Mouse (Mus musculus) limb, embryonic 15.5 days (tissue): ENCODE data around the gene Rab3il1. TPM values are rescaled to one million over a fixed set of nuclear protein-coding genes. Genes with fewer than 3 reads are reported as not detected.

ENCODE experiments used
- ATAC-seq: fragments of 200-750 bp; cut with Nextera tagmentation; 2 replicates; pipeline ENCODE4 v1.8.0; 2017; ENCODE audit warnings: low read depth, moderate TSS enrichment; ENCODE audit not compliant: insufficient number of reproducible peaks, low FRiP score, low TSS enrichment
- H3K27ac ChIP-seq: fragments of 300-500 bp; sonication (generic); 2 replicates; pipeline ENCODE4 v1.5.1; 2015; ENCODE audit warnings: moderate library complexity, mild to moderate bottlenecking, inconsistent platforms
- H3K27me3 ChIP-seq: fragments of 300-500 bp; sonication (generic); 2 replicates; pipeline ENCODE4 v1.6.1; 2015; ENCODE audit warnings: inconsistent platforms
- H3K36me3 ChIP-seq: fragments of 300-500 bp; sonication (generic); 2 replicates; pipeline ENCODE4 v1.6.1; 2015; ENCODE audit warnings: inconsistent platforms
- H3K4me1 ChIP-seq: fragments of 300-500 bp; sonication (generic); 2 replicates; pipeline ENCODE4 v1.6.1; 2015; ENCODE audit warnings: inconsistent platforms
- H3K4me2 ChIP-seq: fragments of 300-500 bp; sonication (generic); 2 replicates; pipeline ENCODE4 v1.6.1; 2015; ENCODE audit warnings: mild to moderate bottlenecking, inconsistent platforms
- H3K4me3 ChIP-seq: fragments of 300-500 bp; sonication (generic); 2 replicates; pipeline ENCODE4 v1.5.1; 2015; ENCODE audit warnings: mild to moderate bottlenecking, inconsistent platforms
- H3K9ac ChIP-seq: fragments of 300-500 bp; sonication (generic); 2 replicates; pipeline ENCODE4 v1.6.1; 2015; ENCODE audit warnings: inconsistent platforms
- H3K9me3 ChIP-seq: fragments of 300-500 bp; sonication (generic); 2 replicates; pipeline ENCODE4 v1.6.1; 2016; ENCODE audit warnings: inconsistent platforms
- WGBS: fragments of 180-500 bp; shearing (Covaris S2); methylation state at CpG from one replicate; pipeline ENCODE4 v1.1.7; 2015; 5-methylcytosine and 5-hydroxymethylcytosine counted together
- polyA plus RNA-seq: library from polyadenylated mRNA; unstranded; fragments of >200 nt; fragmentation: Nextera tagmentation; extraction: Ambion mirVana; gene quantifications from 2 replicates; pipeline ENCODE4 v1.2.1, GENCODE M21; 2015

Rab3il1 gene
- polyA plus RNA-seq, 1 experiment from 2014 or later: 45.1 TPM

DNA sequence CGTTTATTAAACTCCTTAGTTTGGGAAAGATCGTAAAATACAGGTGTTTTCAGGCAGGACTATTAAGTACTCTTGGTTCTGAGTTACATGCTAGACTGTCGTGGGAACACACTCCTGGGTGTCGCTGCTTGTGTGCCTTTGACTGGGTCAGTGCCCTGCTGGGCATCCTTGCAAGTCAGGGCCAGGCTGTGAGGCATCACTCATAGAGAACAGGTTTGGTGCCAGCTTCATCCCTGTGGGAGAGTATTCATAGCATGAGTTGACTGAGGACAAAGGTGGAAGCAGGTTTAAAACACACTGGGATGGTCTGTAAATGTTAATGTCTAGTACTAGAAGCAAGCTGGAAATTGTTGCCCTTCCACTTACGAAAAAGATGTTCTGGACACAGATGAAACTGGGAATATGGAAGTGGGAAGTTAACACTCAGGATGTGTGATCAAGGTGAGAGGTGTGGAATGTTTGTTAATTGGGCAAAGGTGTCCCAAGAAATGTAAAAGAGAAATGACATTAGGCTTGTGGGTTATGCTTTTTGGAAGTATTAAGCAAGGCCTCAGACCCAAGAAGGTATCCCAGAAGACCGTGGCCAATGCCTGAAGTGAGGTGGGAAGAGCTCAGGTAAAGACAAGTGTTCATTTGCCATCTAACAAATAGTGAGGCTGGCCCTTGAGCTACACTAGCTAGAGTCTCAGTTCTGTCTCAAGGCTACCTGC is 16.1 kb upstream of the Rab3il1 start:
- no peak overlapping the region for H3K4me2 ChIP-seq
- H3K27me3 ChIP-seq: no peaks in the 10 kb centered on the region
- peaks cover 24% of the 10 kb centered on the region for H3K36me3 ChIP-seq
- no peak overlapping the region for H3K27ac ChIP-seq
- H3K4me3 ChIP-seq: no peak overlapping the region
- peaks cover 26% of the 10 kb centered on the region for H3K4me1 ChIP-seq
- no peak overlapping the region for H3K9ac ChIP-seq
- WGBS: 82% methylated on average over 6 of the region's 6 CpGs
- ATAC-seq: no peak
- H3K9me3 ChIP-seq: no peaks in the 10 kb centered on the region

DNA sequence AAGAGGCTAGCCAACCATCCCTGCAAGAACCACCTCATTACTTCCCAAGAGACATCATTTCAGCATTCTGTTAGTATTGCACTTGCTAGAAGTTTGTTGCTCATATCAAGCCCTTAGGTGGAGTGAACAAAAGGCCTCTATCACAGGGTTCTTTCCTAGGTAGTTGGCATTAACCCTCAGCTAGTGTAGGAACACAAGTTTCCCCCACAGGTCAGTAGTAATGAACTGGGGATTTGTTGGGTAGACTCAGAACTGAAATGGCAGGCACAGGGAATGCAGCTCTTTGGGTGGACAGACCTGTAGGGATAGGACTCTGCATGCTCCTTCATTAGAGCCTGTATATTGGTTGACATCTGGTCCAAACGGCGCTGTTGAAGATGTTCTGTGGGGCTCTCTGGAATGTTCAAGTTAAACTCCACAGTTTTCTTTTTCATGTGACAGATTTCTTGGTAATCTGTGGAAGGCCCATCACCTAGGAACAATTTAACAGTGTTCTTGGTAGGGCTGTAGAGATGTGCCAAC is 15.5 kb upstream of the Rab3il1 start:
- WGBS: 82% methylated on average over 2 of the region's 2 CpGs
- no peak overlapping the region for H3K4me3 ChIP-seq
- H3K36me3 ChIP-seq: peaks cover 24% of the 10 kb centered on the region
- no peak for ATAC-seq
- no peak overlapping the region for H3K9ac ChIP-seq
- H3K4me1 ChIP-seq: peaks cover 26% of the 10 kb centered on the region
- no peaks in the 10 kb centered on the region for H3K9me3 ChIP-seq
- no peak overlapping the region for H3K4me2 ChIP-seq
- H3K27ac ChIP-seq: no peak overlapping the region
- no peaks in the 10 kb centered on the region for H3K27me3 ChIP-seq

DNA sequence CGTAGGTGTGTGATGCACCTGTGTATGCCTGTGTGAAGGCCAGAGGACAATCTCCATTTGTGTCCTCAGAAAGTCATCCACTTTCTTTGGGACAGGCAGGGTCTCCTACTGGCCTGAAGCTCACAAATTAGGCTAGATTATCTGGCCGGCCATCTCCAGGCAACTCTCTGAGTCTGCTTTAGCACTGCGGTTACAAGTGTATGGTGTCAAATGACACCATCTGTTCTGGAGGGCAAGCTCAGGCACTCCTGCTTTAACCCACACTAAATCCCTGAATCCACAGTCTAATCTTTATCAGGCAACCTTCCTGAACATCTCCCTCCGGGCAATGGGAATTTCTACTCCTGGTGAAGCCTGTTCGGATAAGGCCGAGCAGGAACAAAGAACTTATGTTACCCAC is 14.3 kb upstream of the Rab3il1 start:
- peaks cover 24% of the 10 kb centered on the region for H3K36me3 ChIP-seq
- peaks cover 18% of the 10 kb centered on the region for H3K4me1 ChIP-seq
- no peak overlapping the region for H3K4me3 ChIP-seq
- no peak overlapping the region for H3K9ac ChIP-seq
- H3K9me3 ChIP-seq: no peaks in the 10 kb centered on the region
- peak overlapping the region; percentile 34 for H3K27ac ChIP-seq
- no peaks in the 10 kb centered on the region for H3K27me3 ChIP-seq
- ATAC-seq: no peak
- WGBS: 23% methylated on average over 6 of the region's 6 CpGs
- no peak overlapping the region for H3K4me2 ChIP-seq

DNA sequence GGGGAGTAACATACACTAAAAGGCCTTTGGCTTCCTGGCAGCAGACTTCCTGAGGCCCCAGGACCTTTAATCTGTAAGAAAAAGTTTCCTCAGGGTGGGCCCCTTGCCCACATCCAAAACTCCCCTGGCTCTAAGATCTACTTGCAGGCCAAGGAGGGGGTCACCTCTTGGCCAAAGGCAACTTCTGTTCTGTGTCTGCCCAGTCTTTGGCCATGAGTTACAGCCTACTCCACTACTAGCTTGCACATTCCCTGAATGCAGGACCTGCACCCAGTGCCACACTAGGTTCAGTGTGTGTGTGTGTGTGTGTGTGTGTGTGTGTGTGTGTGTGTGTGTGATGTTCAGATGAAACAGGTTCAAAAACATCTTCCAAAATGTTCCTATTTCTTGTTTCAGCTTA is 13.9 kb upstream of the Rab3il1 start:
- H3K4me3 ChIP-seq: no peak overlapping the region
- ATAC-seq: no peak
- H3K4me2 ChIP-seq: no peak overlapping the region
- peak overlapping the region; percentile 34 for H3K27ac ChIP-seq
- peaks cover 24% of the 10 kb centered on the region for H3K36me3 ChIP-seq
- peaks cover 20% of the 10 kb centered on the region for H3K4me1 ChIP-seq
- no peak overlapping the region for H3K9ac ChIP-seq
- no peaks in the 10 kb centered on the region for H3K27me3 ChIP-seq
- H3K9me3 ChIP-seq: no peaks in the 10 kb centered on the region

DNA sequence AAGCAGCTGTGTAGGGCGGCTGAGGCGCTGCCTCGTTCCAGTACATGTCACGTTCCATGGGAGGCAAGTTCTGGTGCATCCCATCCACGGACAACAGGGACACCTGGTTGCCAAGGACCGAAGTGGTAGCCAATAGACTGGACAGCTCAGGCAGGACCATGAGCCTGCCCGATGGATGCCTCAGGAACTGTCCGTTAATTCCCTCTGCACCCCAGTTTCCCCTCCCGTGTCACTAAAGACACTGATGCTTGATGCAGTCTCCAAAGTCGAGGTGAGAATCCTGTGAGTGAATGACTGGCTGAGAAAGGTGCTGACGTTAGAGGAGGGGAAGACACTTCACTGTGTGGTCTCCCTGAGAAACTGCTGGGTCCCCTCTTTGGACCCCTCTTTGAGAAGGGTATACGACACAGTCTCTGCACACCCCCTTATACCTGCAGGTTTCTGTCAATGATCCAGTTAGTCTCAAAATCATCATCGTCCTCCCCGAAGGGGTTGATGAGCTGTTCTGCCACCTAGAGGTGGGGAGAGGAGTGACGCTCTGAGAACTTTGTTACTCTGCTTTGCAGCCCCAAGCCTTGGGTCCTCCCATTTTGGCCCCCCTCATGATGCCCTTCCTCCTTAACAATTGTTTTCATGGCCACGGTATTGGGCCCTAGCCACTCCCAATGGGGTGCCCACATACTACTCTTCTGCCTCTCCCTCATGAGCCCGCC is 12.1 kb upstream of the Rab3il1 start:
- ATAC-seq: no peak
- Histone ChIP-seq H3K4me1 (peaks cover 16% of the 10 kb centered on the region), H3K9ac (no peak overlapping the region), H3K4me3 (no peak overlapping the region), H3K4me2 (no peak overlapping the region), H3K36me3 (peaks cover 20% of the 10 kb centered on the region), H3K27ac (no peak overlapping the region), H3K27me3 (no peaks in the 10 kb centered on the region), H3K9me3 (no peaks in the 10 kb centered on the region)
- 65% methylated on average over 17 of the region's 17 CpGs for WGBS

DNA sequence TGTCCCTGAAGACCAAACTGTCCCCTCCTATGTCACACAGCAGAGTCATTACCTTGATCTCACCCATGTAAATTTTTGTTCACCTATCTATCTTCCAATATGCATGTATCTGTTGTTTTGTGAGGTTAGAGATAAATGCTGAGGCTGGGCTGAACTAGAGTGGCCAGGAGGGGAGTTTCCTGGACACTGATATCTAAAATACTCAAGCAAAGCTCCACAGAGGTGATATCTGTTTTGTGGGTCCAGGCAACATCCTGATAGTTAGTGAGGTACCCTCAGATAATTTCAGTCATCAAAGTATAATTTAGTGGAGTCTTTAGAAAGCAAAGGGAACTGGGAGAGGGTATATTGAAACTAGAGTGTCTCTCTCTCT is 11.6 kb upstream of the Rab3il1 start:
- Histone ChIP-seq H3K4me3 (no peak overlapping the region), H3K9me3 (no peaks in the 10 kb centered on the region), H3K36me3 (peaks cover 14% of the 10 kb centered on the region), H3K4me1 (peaks cover 16% of the 10 kb centered on the region), H3K4me2 (no peak overlapping the region), H3K27ac (no peak overlapping the region), H3K27me3 (no peaks in the 10 kb centered on the region), H3K9ac (no peak overlapping the region)
- no peak for ATAC-seq

DNA sequence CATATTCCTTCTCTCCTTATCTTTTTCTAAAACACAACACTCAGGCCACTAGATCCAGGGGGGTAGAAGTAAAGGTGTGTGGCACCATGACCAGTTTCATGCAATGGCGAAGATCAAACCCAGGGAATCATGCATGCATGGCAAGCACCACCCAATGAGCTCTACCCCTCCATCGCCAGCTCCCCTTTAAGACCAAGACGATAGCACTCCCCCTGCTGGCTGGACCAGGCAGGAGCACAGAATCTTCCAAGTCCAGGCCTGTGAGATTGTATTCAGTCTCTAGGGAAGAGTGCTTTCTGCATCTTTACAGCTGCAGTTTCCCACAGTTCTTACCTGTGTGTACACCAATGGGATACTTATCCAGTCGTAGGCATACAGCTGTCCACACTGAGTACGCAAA is 10.2 kb upstream of the Rab3il1 start:
- no peaks in the 10 kb centered on the region for H3K9me3 ChIP-seq
- no peak overlapping the region for H3K4me3 ChIP-seq
- H3K27me3 ChIP-seq: no peaks in the 10 kb centered on the region
- no peak overlapping the region for H3K27ac ChIP-seq
- H3K4me1 ChIP-seq: peaks cover 16% of the 10 kb centered on the region
- no peak for ATAC-seq
- no peak overlapping the region for H3K9ac ChIP-seq
- no peak overlapping the region for H3K4me2 ChIP-seq
- WGBS: 26% methylated on average over 5 of the region's 5 CpGs
- H3K36me3 ChIP-seq: peaks cover under 1% of the 10 kb centered on the region; the same call in 1 of the 2 replicates

DNA sequence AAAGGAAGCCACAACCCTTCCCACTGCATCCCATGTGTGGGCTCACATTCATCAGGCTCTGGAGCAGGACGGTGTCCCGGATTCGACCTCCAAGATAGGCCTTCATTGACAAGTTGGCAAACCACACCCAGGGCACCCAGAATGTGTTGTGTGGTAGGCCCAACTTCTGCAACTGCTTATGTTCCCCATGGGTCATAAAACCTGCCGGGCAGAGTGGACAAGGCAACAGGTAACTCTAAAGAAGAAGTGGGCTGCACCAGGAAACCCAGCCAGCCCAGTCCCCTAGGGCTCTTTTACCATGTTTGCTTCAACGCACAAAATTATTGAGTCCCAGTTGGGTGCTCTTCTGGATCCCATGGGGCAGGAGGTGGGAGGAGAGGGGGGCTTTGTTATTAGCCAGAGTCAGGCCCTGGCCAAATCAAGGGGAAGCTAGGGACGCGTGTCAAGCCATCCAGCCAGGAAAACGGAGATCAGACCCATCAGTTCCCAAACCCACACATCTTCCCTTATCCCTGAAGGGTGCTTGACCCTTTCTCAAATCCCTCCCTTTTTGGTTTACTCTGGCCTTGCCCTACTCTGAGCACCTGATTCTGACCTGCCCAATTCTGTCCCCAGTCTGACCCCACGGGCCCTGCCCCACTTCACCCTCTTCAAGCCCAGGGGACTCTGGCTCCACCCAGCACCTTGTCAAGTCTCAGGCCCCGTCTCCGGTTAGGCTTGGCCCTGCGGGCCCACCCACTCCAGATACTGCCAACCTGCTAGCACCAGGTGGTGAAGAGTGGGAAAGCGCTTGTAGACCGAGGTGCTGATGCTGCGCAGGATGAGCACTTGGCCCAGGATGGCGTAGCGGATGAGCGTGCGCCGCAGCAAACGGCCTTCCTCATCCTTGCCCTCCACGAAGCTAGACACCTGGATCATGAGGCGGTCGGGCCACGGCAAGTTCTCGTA is 9.2 kb upstream of the Rab3il1 start:
- no peak for ATAC-seq

DNA sequence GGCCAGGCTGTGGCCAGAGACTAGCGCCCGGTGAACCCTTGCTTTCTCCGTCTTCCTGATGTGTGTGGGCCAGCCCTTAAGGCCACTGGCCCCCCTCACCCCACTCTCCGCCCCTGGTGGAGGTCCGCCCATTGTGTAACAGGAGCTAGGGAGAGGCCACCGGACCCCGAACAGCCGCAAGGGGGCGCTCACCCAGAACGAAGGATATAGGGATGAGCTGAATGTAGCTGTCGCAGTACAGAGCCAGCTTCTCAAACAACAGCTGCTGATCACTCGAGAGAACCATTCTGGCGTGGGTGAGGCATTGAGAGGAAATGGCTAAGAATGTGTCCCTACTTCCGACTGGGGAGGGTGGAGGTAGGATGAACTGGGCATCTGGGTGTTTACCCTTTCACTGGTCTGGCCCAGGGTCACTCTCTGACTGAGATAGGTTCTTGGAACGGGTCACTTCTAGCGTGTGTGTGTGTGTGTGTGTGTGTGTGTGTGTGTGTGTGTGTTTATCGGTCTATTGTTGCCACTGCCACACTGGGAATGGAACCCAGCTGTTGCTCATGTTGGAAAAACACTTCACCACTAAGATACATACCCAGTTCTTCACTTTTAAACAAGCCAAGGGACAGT is 8.3 kb upstream of the Rab3il1 start:
- peak overlapping the region; percentile 44 for H3K4me2 ChIP-seq
- peak; percentile 75 for ATAC-seq
- no peaks in the 10 kb centered on the region for H3K36me3 ChIP-seq
- H3K9ac ChIP-seq: peak overlapping the region; percentile 15; the same call in 1 of the 2 replicates
- peaks cover 9% of the 10 kb centered on the region for H3K4me1 ChIP-seq
- peak overlapping the region; percentile 32 for H3K4me3 ChIP-seq
- no peaks in the 10 kb centered on the region for H3K27me3 ChIP-seq
- H3K9me3 ChIP-seq: no peaks in the 10 kb centered on the region
- WGBS: 9% methylated on average over 17 of the region's 17 CpGs
- H3K27ac ChIP-seq: no peak overlapping the region

More for the DNA sequence above, 9.2 kb upstream of the Rab3il1 start:
- peak overlapping the region; percentile 15; the same call in 1 of the 2 replicates for H3K9ac ChIP-seq
- peak overlapping the region; percentile 44 for H3K4me2 ChIP-seq
- H3K27ac ChIP-seq: no peak overlapping the region
- H3K36me3 ChIP-seq: no peaks in the 10 kb centered on the region
- 47% methylated on average over 26 of the region's 26 CpGs for WGBS
- H3K4me1 ChIP-seq: peaks cover 13% of the 10 kb centered on the region
- no peaks in the 10 kb centered on the region for H3K9me3 ChIP-seq
- no peaks in the 10 kb centered on the region for H3K27me3 ChIP-seq
- H3K4me3 ChIP-seq: peak overlapping the region; percentile 32

DNA sequence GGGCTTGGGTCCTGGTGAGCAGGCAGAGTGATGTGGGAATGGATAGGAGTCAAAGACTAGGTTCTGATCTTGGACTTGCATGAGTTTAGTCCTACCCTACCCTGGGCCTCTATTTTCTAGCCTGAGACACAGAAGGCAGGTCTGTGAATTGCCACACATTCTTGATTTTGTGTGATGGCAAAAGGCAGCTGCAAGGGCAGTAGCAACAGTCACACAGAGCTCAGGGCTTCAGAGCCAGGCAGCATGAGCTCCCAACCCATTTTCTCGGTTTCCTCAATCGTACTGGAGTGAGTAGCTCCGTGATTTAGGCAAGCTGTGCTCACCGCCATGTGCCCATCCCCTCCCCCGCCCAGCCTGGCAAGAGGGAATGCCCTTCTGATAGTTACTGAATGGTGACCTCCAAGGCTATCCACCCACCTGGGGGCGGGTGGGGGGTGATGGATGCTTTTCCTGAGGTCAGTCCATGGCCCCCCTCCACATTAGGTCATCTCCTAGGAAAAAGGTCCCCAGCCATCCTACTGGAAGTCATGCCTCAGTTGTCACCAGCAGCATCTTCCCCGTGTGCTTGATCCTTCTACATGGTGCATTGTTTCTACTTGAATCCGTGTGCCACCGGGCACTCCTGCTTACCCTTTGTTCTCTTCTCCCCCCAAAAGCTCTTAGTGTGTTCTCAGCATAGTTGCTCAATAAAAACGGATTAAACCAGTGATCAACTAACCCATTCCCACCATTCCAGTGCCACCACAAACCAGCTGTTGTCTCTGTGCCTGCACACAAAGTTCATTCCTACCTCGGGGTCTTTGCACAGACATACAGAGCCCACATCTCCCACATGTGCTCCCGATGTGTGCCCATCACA is 4.0 kb upstream of the Rab3il1 start:
- no peak overlapping the region for H3K4me3 ChIP-seq
- H3K27me3 ChIP-seq: no peaks in the 10 kb centered on the region
- no peak overlapping the region for H3K9ac ChIP-seq
- H3K4me1 ChIP-seq: peaks cover 8% of the 10 kb centered on the region
- no peak overlapping the region for H3K4me2 ChIP-seq
- H3K36me3 ChIP-seq: no peaks in the 10 kb centered on the region
- 74% methylated on average over 12 of the region's 12 CpGs for WGBS
- no peaks in the 10 kb centered on the region for H3K9me3 ChIP-seq
- ATAC-seq: no peak
- no peak overlapping the region for H3K27ac ChIP-seq

DNA sequence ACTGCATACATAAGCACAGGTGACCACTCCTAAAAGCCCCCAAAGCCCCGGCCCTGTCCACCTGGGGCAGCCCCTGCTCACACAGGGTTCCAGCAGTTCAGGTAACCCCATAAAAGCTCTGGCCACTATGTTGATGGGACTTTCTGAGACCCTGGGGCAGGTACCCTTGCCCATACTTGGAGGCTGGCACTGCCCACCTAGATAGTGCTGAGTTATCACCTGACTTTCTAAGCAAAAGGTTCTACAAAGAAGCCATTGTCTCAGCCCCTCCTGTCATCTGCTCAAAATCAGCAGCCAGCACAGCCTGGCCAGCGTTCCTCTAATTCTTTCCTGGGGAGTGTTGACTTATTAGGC is 3.4 kb upstream of the Rab3il1 start:
- ATAC-seq: no peak
- H3K4me2 ChIP-seq: no peak overlapping the region
- H3K9ac ChIP-seq: no peak overlapping the region
- H3K9me3 ChIP-seq: no peaks in the 10 kb centered on the region
- H3K4me3 ChIP-seq: no peak overlapping the region
- 69% methylated on average over 2 of the region's 2 CpGs for WGBS
- H3K27me3 ChIP-seq: no peaks in the 10 kb centered on the region
- H3K36me3 ChIP-seq: no peaks in the 10 kb centered on the region
- H3K27ac ChIP-seq: no peak overlapping the region
- H3K4me1 ChIP-seq: peaks cover 2% of the 10 kb centered on the region
